Mouse (Mus musculus): ENCODE results near the gene Gm49601. TPM values are rescaled to one million over a fixed set of nuclear protein-coding genes. Genes with fewer than 3 reads are reported as not detected.

The Gm49601 gene
- polyA plus RNA-seq, 1 experiment from 2014 or later, result 3.7 TPM

DNA sequence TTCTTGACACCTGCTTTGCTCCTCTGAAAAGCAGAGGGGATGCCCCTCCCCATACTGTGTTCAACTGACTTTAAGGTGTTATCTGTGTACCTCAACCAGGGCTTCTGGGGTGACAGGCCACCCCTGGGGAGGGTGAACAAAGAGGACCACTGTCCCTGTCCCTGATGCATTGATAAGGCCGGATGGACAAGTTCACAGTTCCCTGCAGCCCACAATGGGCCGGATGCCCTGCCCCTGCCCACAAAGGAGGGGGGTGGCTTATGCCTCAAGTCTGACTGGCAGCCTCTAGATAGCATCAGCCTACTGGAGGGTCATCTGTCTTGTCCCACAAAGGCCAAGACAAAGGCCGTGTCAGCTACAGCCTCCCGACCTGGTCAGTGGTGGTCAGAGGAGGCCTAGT lies 7.1 kb downstream of the Gm49601 start:
- WGBS, result 37% methylated on average over 4 of the region's 4 CpGs

DNA sequence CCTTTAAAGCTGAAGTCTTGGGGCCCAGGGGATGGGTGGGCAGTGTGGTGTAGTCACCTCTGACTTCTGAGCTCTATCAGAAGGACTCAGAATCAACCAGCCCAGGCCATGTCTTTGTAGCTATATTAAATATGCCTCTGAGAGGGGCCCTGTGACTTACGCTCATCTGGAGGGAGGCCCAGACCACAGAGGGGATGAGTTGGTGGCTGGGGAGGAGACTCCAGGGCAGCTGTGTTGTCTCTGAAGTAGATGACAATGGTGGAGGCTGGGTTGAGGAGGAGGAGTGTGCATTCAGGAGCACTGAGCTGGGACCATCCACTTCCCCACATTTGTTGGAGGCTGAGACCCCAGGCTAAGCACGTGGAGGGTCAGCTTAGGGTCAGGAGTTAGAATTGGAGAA lies 7.9 kb downstream of the Gm49601 start:
- no peak for DNase-seq (ENCODE audit: low spot score)
- Histone ChIP-seq H3K9me3 (replicated peaks) (no peaks in the 10 kb centered on the region), H3K27me3 (ENCODE audit: low read depth, poor library complexity, severe bottlenecking) (peaks cover 100% of the 10 kb centered on the region), H3K4me3 (no peak overlapping the region), H3K36me3 (peaks cover 13% of the 10 kb centered on the region), H3K4me1 (peaks cover 41% of the 10 kb centered on the region), H3K27ac (replicated peaks) (no peak overlapping the region)
- WGBS, result 35% methylated on average over 2 of the region's 2 CpGs

More for the DNA sequence above, 7.1 kb downstream of the Gm49601 start:
- Histone ChIP-seq H3K36me3 (peaks cover 20% of the 10 kb centered on the region), H3K27me3 (ENCODE audit: low read depth, poor library complexity, severe bottlenecking) (peaks cover 100% of the 10 kb centered on the region), H3K4me3 (no peak overlapping the region), H3K27ac (replicated peaks) (no peak overlapping the region), H3K4me1 (peaks cover 41% of the 10 kb centered on the region), H3K9me3 (replicated peaks) (no peaks in the 10 kb centered on the region)
- no peak for DNase-seq (ENCODE audit: low spot score)

DNA sequence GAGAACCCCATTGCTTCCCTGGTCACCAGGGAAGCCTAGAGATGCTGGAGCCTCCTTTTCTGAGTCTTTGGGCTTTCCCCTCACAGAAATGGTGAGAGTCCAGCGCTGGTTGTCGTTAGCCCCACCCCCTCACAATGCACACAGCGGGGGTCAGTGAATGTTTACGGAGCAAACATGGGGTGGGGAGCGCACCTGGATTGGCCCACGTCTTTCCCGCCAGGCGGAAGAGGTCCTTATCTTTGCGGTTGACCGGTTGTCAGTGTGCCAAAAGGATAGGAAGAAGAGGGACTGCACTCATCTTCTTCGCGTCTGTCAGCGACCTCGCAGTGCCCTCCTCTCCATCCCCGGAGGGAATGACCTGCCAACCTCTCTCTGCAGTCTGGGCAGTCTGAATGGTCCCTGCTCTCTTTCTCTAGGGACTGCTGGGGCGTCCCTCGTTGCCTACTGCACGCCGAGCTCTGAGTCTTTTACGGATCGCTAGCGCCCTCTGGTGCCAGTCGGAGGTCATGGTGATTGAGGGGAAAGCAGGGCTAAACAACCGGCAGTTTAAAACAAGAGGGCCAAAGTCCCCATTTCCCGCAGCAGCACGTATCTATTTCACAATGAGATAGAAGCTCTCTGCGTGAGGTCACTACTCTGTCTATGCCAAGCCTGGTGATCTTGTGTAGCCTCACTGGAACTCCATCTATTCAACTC lies 8.7 kb downstream of the Gm49601 start:
- peaks cover 100% of the 10 kb centered on the region for H3K27me3 ChIP-seq (ENCODE audit: low read depth, poor library complexity, severe bottlenecking)
- 2% methylated on average over 27 of the region's 27 CpGs for WGBS
- no peaks in the 10 kb centered on the region for H3K9me3 ChIP-seq (replicated peaks)
- H3K36me3 ChIP-seq, result peaks cover 5% of the 10 kb centered on the region
- peak overlapping the region; percentile 41 for H3K4me3 ChIP-seq
- no peak overlapping the region for H3K27ac ChIP-seq (replicated peaks)
- peak; percentile 88 for DNase-seq (ENCODE audit: low spot score)
- H3K4me1 ChIP-seq, result peaks cover 41% of the 10 kb centered on the region

DNA sequence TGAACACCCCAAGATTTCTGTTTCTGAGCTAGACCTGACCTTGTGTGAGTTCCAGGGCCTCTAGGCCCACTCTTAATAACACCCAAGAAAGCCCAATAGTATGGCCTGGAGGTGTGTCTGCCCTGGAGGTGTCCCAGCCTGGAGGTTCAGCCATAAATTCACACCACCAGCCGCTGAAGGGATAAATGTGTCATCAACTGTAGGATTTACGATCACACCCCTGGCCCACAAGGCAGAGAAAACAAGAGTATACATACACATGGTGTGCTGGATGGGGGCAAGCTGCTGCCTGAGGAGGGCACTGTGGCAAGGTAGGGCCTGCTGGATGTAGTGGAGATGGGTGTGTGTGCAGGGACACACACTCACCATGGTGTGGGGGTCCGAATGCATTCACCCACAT lies 12.9 kb downstream of the Gm49601 start:
- no peaks in the 10 kb centered on the region for H3K36me3 ChIP-seq
- no peak for DNase-seq (ENCODE audit: low spot score)
- peaks cover 43% of the 10 kb centered on the region for H3K4me1 ChIP-seq
- no peak overlapping the region for H3K27ac ChIP-seq (replicated peaks)
- no peak overlapping the region for H3K4me3 ChIP-seq
- WGBS, result 92% methylated on average over 3 of the region's 3 CpGs
- no peaks in the 10 kb centered on the region for H3K9me3 ChIP-seq (replicated peaks)
- H3K27me3 ChIP-seq (ENCODE audit: low read depth, poor library complexity, severe bottlenecking), result peaks cover 99% of the 10 kb centered on the region

DNA sequence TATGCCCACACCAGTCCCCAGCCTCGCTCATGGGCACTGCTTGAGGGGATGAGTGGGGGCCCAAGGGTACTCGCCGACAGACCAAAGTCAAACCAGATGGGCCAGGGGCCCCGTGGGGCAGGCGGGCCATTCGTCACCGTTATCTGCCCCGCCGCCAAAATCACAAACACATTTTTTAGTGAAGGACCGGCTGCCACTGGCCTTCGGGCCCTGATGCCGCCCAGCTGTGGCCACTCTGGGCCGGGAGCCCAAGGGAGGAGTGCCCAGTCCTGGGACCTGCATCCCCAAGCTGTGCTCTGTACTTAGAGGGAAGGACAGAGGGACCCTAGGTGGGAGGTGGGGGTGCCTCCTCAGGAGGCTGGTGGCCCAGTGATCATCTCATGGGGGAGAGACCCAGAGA lies 14.5 kb downstream of the Gm49601 start:
- H3K9me3 ChIP-seq (replicated peaks), result no peaks in the 10 kb centered on the region
- peaks cover 96% of the 10 kb centered on the region for H3K27me3 ChIP-seq (ENCODE audit: low read depth, poor library complexity, severe bottlenecking)
- no peaks in the 10 kb centered on the region for H3K36me3 ChIP-seq
- DNase-seq (ENCODE audit: low spot score), result no peak
- WGBS, result 84% methylated on average over 13 of the region's 13 CpGs
- peaks cover 36% of the 10 kb centered on the region for H3K4me1 ChIP-seq
- no peak overlapping the region; the same call in 1 of the 2 replicates for H3K27ac ChIP-seq (replicated peaks)
- H3K4me3 ChIP-seq, result no peak overlapping the region

DNA sequence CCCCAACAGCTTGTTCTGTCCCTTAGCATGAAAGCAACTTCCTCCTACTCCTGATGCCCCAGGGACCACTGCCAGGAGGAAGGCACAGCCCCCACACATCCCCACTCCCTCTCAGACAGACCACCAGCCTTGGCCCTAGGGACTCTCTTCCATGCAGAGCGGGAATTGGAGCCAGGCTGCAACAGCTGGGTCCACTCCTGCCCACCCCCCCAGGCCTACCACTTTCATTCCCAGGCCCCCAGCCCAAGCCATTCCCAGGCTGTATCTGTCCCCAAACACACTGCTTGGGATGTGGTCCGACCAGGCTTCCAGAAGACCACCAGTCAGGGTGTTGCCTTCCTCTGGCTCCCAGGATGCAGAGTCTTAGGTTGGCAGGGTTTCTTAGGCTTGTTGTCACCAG lies 17.1 kb downstream of the Gm49601 start:
- no peaks in the 10 kb centered on the region for H3K9me3 ChIP-seq (replicated peaks)
- DNase-seq (ENCODE audit: low spot score), result no peak
- 61% methylated on average over 2 of the region's 2 CpGs for WGBS
- peaks cover 39% of the 10 kb centered on the region for H3K4me1 ChIP-seq
- H3K36me3 ChIP-seq, result no peaks in the 10 kb centered on the region
- peaks cover 88% of the 10 kb centered on the region for H3K27me3 ChIP-seq (ENCODE audit: low read depth, poor library complexity, severe bottlenecking)
- H3K27ac ChIP-seq (replicated peaks), result no peak overlapping the region
- H3K4me3 ChIP-seq, result no peak overlapping the region

DNA sequence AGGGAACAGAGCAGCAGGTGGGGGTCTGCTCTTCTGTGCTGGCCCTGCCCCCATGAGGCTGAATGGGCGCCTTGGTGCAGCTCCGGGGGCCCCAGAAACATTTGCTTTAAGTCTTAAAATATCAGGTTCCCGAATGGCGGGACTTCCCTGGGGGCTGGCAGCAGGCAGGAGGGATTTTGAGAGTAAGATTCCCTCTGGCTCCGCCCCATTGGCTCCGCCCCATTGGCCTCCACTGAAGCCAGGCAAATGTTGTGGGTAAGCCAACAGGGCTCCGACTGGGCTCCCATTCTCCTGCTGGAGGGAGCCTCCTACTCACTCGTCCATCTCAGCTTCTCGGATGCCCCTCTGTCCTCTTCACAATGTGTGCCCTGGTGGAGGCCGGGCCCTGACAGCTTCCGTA lies 18.0 kb downstream of the Gm49601 start:
- 5% methylated on average over 11 of the region's 11 CpGs for WGBS
- H3K9me3 ChIP-seq (replicated peaks), result no peaks in the 10 kb centered on the region
- peaks cover 80% of the 10 kb centered on the region for H3K27me3 ChIP-seq (ENCODE audit: low read depth, poor library complexity, severe bottlenecking)
- no peaks in the 10 kb centered on the region for H3K36me3 ChIP-seq
- H3K4me1 ChIP-seq, result peaks cover 41% of the 10 kb centered on the region
- no peak overlapping the region for H3K27ac ChIP-seq (replicated peaks)
- DNase-seq (ENCODE audit: low spot score), result peak; percentile 46
- peak overlapping the region; percentile 37 for H3K4me3 ChIP-seq

DNA sequence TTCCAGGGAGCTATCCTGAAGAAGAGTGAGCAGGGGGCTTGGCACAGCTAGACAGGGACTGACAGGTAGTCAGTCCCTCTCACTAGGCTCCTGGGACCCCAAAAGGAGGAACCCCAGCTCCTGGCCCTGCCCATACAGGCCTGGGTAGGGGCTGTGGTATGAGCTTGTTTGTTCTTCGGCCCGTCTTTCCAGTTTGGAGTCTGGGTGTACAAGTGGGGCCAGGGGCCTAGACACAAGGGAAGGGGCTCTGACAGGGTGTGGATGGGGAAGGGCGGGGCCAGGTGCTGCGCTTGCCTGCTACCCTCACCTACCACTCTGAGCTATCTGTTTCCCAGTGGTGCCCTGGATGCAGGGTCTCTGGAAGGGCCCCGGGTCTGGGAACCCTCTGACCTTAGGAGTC lies 20.5 kb downstream of the Gm49601 start:
- H3K27ac ChIP-seq (replicated peaks), result no peak overlapping the region

DNA sequence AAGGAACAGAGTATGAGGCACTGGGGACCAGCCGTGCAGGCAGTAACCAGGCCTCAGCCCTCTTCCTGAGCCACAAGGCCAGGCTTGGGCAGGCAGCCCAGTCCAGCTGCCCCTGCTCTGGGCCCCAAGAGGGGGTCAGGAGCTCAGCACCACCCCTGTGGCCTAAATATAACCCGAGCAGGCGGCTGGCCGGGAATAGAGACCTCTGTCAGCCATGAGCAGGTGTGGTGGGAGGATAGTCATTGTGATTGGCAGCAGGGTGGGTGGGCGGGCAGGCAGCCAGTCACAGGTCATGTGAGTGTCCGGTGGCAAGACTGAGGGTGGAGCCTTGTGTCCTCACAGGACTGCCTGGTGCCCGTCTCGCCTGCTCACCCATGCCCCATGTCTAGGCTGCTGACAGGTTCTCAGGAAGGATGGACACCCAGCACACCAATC lies 21.9 kb downstream of the Gm49601 start:
- DNase-seq (ENCODE audit: low spot score), result no peak
- 0 out of 2 replicates have a peak overlapping the region, but pooled peaks have one; percentile 6 for H3K27ac ChIP-seq (replicated peaks)

More for the DNA sequence above, 20.5 kb downstream of the Gm49601 start:
- Histone ChIP-seq H3K36me3 (no peaks in the 10 kb centered on the region), H3K4me3 (no peak overlapping the region), H3K9me3 (replicated peaks) (no peaks in the 10 kb centered on the region), H3K27me3 (ENCODE audit: low read depth, poor library complexity, severe bottlenecking) (peaks cover 55% of the 10 kb centered on the region), H3K4me1 (peaks cover 33% of the 10 kb centered on the region)
- WGBS, result 79% methylated on average over 5 of the region's 5 CpGs
- DNase-seq (ENCODE audit: low spot score), result no peak

DNA sequence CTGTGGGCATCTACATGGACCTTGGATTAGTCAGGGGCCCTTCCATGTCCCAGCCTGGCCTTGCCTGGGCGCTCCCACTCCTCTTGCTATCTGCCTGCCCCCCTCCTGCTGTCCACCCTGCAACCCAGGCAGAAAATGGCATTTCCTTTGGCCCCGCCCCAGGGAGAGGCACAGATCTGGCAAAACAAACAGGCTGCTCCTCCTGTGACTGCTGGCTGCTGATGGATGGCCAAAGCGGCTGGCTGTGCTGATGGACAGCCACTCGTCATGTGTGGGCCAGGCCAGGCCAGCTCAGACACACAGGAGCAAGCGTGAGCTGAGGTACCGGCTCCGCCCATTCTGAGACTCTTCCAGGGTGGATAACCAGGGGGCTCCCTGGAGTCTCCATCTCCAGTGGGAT lies 24.8 kb downstream of the Gm49601 start:
- no peak for DNase-seq (ENCODE audit: low spot score)
- 61% methylated on average over 7 of the region's 7 CpGs for WGBS
- peaks cover 33% of the 10 kb centered on the region for H3K27me3 ChIP-seq (ENCODE audit: low read depth, poor library complexity, severe bottlenecking)
- no peaks in the 10 kb centered on the region for H3K36me3 ChIP-seq
- no peak overlapping the region for H3K4me3 ChIP-seq
- H3K4me1 ChIP-seq, result peaks cover 15% of the 10 kb centered on the region
- H3K27ac ChIP-seq (replicated peaks), result no peak overlapping the region
- no peaks in the 10 kb centered on the region for H3K9me3 ChIP-seq (replicated peaks)

More for the DNA sequence above, 21.9 kb downstream of the Gm49601 start:
- WGBS, result 68% methylated on average over 8 of the region's 8 CpGs
- H3K36me3 ChIP-seq, result no peaks in the 10 kb centered on the region
- H3K9me3 ChIP-seq (replicated peaks), result no peaks in the 10 kb centered on the region
- H3K4me1 ChIP-seq, result peaks cover 29% of the 10 kb centered on the region
- no peak overlapping the region for H3K4me3 ChIP-seq
- H3K27me3 ChIP-seq (ENCODE audit: low read depth, poor library complexity, severe bottlenecking), result peaks cover 40% of the 10 kb centered on the region

DNA sequence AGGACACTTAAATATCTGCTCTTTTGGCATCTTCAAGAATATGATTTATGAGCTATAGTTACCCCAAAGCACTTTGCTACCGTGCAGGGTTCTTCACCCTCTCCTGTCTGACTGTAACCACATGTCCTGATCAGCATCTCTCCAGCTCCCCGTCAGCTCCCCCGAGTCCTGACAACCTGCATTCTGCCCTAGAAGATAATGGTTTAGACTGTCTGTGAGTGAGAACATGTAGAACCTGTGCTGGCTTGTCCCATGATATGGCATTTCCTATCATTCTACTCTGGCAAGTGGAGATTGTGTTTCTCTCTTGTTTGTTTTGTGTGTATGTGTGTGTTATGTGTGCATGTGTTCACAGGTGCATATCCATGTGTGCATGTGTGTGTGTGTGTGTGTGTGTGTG lies 28.2 kb downstream of the Gm49601 start:
- H3K9me3 ChIP-seq (replicated peaks), result no peaks in the 10 kb centered on the region
- no peak for DNase-seq (ENCODE audit: low spot score)
- no peak overlapping the region for H3K4me3 ChIP-seq
- peaks cover 14% of the 10 kb centered on the region; the same call in 1 of the 2 replicates for H3K4me1 ChIP-seq
- WGBS, result 85% methylated on average over 3 of the region's 3 CpGs
- peaks cover 50% of the 10 kb centered on the region for H3K27me3 ChIP-seq (ENCODE audit: low read depth, poor library complexity, severe bottlenecking)
- no peaks in the 10 kb centered on the region for H3K36me3 ChIP-seq
- no peak overlapping the region for H3K27ac ChIP-seq (replicated peaks)

DNA sequence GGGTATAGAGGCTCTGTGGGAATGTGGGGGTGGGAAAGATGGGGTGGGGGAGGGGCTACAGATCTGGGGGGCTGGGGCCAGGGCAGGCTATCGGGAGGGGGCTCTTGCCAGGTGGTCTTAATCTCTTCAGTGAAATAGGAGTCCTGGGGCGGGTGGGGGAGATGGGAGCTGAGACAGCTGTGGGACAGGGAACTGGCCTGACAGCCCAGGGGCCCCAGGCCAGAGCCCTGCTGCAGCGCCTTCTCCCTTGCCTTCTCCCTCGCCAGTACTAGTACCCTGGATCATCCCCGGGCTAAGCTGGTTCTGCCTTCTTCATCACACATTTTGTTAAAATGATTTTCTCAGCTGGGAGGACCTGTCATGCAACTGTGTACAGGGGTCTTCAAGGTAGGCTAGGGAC lies 30.0 kb downstream of the Gm49601 start:
- 47% methylated on average over 5 of the region's 5 CpGs for WGBS
- Histone ChIP-seq H3K27me3 (ENCODE audit: low read depth, poor library complexity, severe bottlenecking) (peaks cover 67% of the 10 kb centered on the region), H3K27ac (replicated peaks) (no peak overlapping the region), H3K9me3 (replicated peaks) (no peaks in the 10 kb centered on the region), H3K4me1 (peaks cover 13% of the 10 kb centered on the region), H3K36me3 (no peaks in the 10 kb centered on the region), H3K4me3 (no peak overlapping the region)
- no peak for DNase-seq (ENCODE audit: low spot score)

DNA sequence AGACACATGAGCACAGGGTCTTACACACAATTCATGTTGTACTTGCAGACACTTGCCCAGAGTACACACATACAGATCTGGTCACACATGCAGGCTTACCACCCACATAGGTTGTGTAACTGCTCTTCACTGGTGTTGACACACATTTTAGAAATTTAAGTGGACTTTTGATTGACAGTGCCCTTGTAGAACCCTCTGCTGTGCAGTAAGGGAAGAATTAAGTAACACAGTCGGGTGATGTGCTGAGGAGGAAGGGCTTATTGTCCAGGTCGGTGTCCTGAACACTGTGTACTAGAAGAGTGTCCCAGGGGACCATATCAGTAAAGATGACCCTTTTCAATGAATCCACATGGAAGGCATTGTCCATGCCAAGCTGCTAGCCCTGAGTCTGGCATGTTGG lies 32.3 kb downstream of the Gm49601 start:
- no peak for DNase-seq (ENCODE audit: low spot score)
- Histone ChIP-seq H3K27ac (replicated peaks) (no peak overlapping the region), H3K9me3 (replicated peaks) (no peaks in the 10 kb centered on the region), H3K4me1 (peaks cover 30% of the 10 kb centered on the region), H3K4me3 (no peak overlapping the region), H3K36me3 (no peaks in the 10 kb centered on the region), H3K27me3 (ENCODE audit: low read depth, poor library complexity, severe bottlenecking) (peaks cover 90% of the 10 kb centered on the region)
- 75% methylated on average over 2 of the region's 2 CpGs for WGBS
